Mouse (Mus musculus): ENCODE data around the gene Spata17.

- TF ChIP-seq POLR2A (IDR thresholded peaks at IDR 0.05; ENCODE audit: insufficient read depth, low read depth, low read length) (no peak), CTCF (IDR thresholded peaks at IDR 0.05) (no peak)
Observed at GRCm38 (mm10) chr1:187232996-187233615, 17.8 kb upstream of the Spata17 start.

Measured in heart, adult 2 months (tissue).